Mouse (Mus musculus) adrenal gland, adult 8-10 months (tissue): ENCODE results near the gene Rplp1. TPM values are rescaled to one million over a fixed set of nuclear protein-coding genes. Genes with fewer than 3 reads are reported as not detected.

ENCODE experiments used
- DNase-seq: peaks from one replicate; pipeline ENCODE4 v3.0.0; 2022
- total RNA-seq, 4 experiments: library from RNA; stranded (reverse); gene quantifications; 2 replicates each; pipeline ENCODE4 v1.2.4; 2022

Gene Rplp1
- total RNA-seq, result 1,000 to 10,000 TPM; 2,047 to 2,140 (median 2,121) TPM

- DNase-seq, result peak; percentile 96
Measured at GRCm38 (mm10) chr9:61914203-61914916, at the start of gene Rplp1. Rplp1 (minus strand) TSS chr9:61914542.

GRCm38 (mm10) chr9:61963356-61963755 lies 49.0 kb upstream of the Rplp1 start:
- DNase-seq, result no peak

GRCm38 (mm10) chr9:61961181-61961580 lies 46.8 kb upstream of the Rplp1 start:
- DNase-seq, result no peak

DNA sequence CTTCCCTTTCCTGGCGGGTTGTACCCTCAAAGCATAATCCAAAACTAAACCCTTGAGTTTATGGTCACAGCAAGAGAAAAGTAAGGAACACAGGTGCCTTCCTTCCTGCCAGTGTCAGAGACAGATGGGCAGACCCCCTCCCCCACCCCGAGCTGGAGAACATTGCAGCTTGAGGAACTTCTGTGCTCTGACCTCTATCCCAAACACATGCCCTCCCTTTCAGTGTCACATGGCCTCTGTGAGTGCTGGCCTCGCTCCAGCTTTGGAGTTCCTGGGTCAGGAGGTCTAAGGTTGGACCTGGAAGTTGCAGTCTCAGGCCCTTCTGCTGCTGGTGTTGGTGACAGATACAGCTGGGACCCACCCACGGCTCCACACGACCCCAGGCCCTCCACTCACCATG lies 46.4 kb upstream of the Rplp1 start:
- DNase-seq, result no peak

- DNase-seq, result no peak
Measured at GRCm38 (mm10) chr9:61959921-61960569, 45.7 kb upstream of the Rplp1 start.

DNA sequence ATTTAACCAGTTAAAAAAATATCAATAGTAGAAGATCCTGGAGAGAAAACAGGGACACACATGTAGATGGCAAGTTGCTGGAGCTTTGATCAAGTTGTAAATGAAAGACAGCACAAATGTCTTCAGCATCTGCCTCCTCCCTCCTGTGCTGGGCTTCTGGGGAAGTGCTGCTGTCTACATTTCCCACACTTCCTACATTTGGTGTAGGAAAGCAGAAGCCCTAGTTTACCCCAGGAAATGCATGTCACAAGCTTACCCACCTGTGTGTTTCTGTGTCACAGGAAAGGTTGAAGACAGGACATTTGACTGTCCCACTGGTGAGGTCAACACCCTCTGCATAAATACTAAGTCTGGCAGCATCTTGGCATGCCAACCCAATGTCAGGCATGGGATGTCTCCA lies 40.4 kb upstream of the Rplp1 start:
- no peak for DNase-seq

- no peak for DNase-seq
Measured at GRCm38 (mm10) chr9:61952241-61952640, 37.9 kb upstream of the Rplp1 start.

- peak; percentile 38 for DNase-seq
Measured at GRCm38 (mm10) chr9:61947402-61948346, 33.3 kb upstream of the Rplp1 start.

GRCm38 (mm10) chr9:61946623-61947401 lies 32.5 kb upstream of the Rplp1 start, which contains the start of gene Kif23:
Kif23 (minus strand) TSS chr9:61946774.
- peak; percentile 93 for DNase-seq

- no peak for DNase-seq
Measured at GRCm38 (mm10) chr9:61945973-61946611, 31.8 kb upstream of the Rplp1 start.

- no peak for DNase-seq
Measured at GRCm38 (mm10) chr9:61941054-61941453, 26.7 kb upstream of the Rplp1 start.

GRCm38 (mm10) chr9:61933333-61933732 lies 19.0 kb upstream of the Rplp1 start:
- DNase-seq, result no peak

DNA sequence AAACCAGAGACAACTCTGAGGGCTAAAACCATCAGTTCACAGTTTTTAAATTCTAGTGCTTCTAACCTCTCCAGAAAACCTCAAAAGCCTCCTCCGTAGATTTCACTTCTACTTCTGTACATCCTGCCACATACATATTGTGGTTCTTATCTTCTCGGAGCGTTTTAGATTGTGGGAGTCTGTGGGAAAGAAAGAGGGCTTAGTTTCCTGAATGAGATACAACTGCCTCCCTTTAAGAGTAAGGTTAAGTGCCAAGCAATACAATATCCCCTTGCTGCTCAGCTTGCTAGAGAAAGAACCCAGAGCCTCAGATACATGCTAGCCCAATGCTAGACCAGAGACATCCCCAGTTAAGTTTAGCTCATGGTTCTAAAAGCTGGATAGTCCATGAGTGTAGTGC lies 17.7 kb upstream of the Rplp1 start:
- no peak for DNase-seq

DNA sequence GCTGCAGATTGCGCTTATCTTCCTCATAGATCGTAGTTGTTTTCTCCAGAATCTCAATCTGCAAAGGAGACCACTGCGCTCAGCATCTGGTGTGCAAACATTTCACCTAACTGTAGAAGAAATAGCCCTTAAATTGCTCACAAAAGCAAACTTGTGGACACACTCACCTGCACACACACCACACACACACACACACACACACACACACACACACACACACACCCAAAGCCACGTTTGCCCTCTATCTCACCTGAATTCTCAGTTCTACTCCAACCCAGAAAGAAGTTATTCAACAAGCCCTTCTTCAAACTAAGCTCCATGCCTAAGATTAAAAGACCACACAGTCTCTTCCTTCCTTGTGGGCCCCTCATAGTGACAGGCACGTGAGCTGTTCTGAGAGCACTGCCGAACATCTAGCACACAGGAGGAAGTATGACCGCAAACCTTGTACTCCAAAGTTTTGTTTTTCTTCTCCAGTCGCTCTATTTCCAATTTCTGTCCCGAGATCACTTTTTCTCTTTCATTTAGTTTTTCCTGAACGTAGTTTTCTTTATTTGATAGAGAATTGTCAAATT lies 10.8 kb upstream of the Rplp1 start:
- DNase-seq, result no peak

DNA sequence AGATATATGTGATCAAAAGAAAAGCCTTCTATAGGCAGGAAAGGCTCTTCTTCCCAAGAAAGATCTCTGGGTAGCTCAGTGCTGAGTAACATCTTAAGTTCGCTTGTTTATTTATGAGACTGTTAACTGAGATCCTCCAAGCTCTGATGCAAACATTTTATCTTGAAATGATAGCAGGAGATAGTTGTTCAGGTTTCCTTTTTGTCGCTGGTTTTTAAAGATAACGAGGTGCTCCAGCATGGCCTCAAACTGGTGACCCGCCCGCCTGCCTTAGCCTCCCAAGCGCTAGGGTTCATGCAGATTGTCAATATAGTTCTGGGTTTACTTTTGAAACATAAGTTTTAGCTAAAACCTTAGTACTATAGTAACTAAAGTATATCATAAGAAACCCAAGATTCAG lies 6.0 kb upstream of the Rplp1 start:
- no peak for DNase-seq

DNA sequence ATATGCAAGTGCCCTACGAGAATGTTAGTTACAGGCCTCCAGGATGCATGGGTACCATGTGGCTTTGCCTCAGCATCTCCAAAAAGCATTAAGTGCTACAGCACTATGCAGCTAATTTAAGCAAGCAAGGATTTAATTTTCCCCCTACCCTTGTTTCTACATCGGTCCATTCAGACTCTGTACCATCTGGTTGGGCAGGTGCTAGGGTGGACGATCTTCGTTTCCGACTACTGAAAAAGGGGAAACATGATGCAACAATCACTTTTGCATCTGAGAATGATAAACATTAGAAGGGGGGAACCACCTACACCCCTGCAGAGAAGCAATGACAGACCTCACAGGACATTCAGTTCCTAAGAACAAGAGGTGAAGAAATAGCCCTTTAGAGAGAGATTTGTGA lies 5.1 kb upstream of the Rplp1 start:
- DNase-seq, result no peak

GRCm38 (mm10) chr9:61917436-61917835 lies 3.1 kb upstream of the Rplp1 start:
- no peak for DNase-seq

- no peak for DNase-seq
Measured at GRCm38 (mm10) chr9:61916986-61917385, 2.6 kb upstream of the Rplp1 start.

- no peak for DNase-seq
Measured at GRCm38 (mm10) chr9:61915393-61916005, 1.2 kb upstream of the Rplp1 start.

DNA sequence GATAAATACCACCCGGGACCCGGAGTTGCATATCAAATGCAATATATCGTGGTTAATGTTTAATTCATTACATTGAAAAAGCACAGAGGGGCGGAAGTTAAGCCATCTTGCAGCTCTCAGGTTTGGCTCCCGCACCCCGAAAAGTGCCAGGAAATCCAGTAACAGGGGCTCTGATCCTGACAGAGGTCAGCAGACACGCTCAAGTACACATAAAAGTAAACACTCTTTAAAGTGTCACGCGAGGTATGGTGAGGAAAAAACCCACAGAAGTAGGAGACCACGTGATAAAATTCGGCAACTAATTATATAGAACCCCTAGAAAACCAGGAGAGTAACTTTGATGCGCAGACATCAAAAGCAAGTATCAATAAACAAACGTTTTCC lies 567 bp upstream of the Rplp1 start:
- no peak for DNase-seq
